Mouse (Mus musculus): ENCODE data around the gene Lypd5.

DNA sequence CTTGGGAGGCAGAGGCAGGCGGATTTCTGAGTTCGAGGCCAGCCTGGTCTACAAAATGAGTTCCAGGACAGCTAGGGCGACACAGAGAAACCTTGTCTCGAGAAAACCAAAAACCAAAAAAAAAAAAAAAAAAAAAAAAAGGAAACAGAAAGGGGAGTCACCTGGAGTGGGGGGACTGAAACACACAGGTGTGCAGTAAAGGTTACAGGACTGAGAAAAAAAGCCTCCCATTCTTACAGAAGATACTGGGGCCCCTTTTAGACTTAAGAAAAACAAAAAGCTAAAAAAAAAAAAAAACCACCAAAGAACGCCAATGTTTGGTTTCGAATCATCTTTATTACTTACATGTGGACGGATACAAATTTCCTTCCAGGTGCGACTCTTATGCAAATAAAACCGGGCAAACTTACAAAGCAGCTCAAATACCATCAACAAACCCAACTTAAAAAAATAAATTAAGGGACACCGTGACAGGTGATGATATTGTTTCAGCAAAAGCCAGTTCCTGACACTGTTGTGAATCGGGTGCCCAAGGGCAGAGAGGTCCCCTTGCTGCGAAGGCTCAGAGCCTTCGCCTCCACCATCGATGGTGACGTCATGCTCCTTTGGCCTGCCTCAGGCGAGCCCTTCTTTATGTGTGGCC, 33.9 kb downstream of the Lypd5 start:
- TF ChIP-seq CTCF (IDR thresholded peaks at IDR 0.05; ENCODE audit: insufficient read depth, low read depth, low read length) (no peak), POLR2A (IDR thresholded peaks at IDR 0.05; ENCODE audit: insufficient read depth, low read depth, low read length) (no peak)

Measured in olfactory bulb, adult 2 months (tissue).